Mouse (Mus musculus) lung, adult 18-20 months (tissue): ENCODE data around the gene Nav1.

ENCODE experiments used
- DNase-seq, 2 experiments: peaks; one replicate each; pipeline ENCODE4 v3.0.0; 2022; ENCODE audit warnings: mixed read lengths in 2 of 2

Gene Nav1

DNA sequence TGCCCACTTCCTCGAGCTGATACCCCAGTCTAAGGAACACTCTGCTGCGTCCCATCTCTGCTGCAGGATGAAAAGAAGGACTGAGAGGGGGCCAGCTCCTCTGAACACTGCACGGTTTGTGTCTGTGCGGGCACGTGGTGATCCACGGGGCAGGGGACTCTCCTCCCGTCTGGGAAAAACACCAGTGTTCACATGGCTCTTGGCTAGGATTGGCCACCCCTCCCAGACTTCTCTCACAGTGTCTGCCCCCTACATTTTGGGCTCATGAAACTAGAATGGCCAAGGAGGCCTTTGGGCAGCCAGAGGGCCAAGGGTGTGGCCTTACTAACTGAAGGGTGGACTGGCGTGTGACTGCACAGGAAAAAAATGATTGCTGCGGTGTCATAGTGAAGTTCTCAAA, 125.4 kb downstream of the Nav1 start:
- DNase-seq: no peak

DNA sequence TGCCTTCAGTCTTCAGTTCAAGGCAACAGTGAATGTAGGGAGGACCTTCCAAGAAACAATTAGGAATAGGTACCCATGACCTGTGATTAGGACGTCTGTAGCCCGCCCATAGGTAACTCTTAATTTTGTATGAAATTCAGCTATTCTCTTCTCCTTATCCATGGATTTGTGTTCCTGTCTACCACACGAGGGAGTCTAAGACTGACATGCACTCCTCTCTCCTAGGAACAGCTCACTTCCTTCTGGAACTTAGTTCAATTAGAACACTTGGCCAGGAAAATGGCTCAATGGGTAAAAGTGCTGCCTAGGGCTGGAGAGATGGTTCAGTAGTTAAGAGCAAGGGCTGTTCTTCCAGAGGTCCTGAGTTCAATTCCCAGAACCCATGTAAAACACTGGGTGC, 126.3 kb downstream of the Nav1 start:
- no peak for DNase-seq

DNA sequence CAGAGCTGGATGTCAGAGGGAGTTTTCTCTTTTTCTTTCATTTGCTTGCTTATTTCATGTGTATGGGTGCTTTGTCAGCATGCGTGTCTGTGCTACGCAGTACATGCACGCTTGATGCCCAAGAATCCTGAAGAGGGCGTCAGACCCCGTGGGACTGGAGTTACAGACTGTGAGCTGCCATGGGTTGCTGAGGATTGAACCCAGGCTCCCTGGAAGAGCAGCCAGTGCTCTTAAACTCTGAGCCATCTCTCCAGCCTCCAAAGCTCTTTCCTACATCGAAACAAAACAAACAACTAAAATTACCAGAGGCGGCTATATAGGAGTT, 131.6 kb downstream of the Nav1 start:
- no peak for DNase-seq

DNA sequence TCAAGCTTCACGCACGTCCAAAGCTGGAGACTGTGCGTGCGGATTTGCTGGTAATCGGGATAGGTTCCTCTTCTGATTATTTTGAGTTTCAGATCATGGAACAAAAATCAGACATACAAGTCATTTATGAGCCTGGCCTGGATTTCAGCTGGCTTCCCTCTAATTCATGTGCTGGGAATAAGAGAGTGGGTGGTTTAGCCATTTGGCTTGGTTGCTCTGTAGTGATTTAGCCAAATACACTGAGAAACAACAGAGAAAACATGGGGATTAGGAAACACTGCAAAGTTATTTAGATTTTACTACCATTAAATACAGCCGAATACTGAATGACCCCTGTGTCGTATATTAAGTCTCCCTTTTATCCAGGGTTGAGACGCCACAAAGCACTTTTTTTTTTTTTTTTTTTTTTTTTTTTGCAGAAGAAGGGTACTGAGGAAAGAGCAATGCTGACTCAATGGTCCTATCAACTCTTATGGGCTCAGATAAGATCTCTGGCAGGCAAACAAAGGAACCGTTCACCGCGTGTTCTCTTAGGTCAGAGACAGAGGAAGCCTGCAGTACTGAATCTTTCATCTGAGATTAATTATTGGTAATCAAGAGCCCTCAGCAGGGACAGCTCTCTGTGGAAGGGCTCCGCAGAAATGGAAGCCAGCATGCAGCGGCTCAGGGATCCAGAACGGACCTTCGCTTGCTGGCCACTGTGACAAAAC, 132.1 kb downstream of the Nav1 start:
- no peak for DNase-seq

DNA sequence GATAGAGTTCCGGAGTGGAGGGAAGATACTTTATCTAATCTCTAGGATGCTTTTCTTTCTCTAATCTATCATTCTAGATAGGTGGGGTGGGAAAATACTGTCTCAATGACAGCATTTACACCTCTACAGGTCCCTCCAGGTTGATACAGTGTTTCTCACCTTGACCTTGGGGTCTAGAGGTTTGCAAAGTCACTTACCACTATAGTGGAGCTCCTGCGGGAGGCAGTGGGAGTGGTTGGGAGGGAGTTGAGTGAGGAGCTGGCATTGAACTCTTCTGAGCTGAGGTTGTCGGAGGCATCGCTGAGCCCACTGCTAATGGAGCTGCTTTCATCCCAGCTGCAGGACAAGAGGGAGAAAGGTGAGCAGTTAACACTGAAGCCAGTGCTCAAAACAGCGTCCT, 134.6 kb downstream of the Nav1 start:
- DNase-seq: no peak

DNA sequence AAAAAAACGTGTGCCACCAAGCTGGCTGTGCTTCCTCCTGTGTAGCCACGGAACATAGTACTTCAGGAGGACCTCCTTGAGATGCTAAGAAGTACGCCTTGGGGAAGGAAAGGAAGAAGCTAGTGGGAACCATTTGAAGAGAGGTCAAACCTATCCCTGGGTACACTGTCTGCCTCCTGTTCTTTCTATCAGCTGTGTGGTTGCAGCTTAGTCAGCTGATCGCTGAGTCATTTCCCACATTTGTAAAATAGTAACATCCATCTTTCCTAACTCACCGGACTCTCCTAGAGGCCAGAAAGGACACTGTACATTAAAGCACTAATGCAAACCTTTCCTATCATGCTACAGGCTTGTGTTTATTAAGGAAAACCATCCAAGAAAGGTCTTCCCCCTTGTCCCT, 135.4 kb downstream of the Nav1 start:
- DNase-seq: no peak

DNA sequence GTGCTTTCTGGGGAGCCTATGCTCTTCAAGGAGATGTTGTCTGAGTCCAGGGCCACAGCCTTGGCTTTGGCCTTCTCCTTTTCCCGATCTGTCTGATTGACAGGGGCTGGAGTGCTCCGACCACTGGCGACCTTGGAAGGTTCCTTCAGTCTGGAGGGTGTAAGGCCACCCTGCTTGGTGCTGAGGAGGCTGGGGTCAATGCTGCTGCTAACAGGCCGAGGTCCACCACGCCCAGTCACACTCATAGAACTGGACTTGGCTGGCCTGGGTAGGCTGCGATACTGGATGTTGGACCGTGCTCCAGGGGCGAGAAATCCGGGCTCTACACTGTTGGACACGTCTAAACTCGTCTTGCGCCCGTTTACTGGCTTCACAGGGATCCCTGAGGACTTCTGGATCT, 136.5 kb downstream of the Nav1 start:
- no peak for DNase-seq

DNA sequence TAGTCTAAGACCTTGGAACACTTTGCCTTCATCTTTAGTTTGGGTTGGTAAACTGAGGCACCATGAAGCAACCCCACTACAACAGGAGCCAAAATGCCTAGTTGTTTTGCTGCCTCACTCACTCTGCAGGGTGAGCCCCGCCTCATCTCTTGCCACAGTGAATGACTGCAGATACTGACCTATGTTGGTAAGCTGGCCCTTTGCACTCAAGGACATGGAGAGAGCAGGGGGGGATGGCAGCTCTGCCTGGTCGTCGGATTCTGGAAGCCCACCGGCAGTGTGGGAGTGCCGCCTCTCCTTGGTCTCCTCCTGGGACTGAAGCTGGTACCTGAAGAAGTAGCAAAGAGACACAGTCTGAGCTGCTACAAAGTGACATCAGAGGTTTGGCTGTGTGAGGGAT, 139.6 kb downstream of the Nav1 start:
- no peak for DNase-seq

DNA sequence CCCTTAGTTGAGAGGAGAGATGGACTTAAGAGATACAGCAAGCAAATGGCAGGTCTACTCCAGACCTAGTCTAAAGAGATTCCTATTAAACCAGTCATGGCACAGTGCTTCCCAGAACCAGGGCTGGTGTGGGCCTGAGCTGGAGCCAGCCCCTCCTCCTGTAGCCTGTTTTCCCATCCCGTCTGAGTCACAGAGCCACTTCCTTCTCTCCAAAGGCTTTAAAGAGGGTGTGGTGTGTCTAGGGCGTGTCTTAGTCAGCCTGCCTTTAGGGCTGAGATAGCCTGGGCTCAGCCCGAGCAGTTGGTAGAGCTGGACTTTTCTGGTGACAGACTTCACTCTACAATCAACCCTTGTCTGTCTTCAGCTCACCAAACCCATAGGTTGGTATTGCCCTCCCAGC, 140.2 kb downstream of the Nav1 start:
- peak in 1 of 2 experiments; percentile 28 for DNase-seq

DNA sequence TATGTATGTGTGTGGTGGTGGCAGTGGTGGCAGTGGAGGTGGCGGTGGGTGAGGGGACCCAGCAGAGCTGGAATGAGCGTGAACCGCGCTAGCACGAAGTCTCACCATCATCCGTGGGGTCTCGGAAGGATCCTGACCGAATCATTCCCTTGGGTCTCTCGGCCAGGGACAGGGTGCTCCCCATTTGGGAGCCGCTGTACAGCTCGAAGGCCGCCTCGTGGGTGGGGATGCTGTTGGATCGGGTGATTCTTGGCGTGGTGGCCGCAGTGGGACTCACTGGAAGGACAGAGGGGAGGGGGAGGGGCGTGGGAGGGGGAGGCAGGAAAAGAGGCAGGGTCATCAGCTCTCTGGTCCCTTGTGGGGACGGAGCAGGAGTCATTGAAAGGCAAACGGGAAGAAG, 141.4 kb downstream of the Nav1 start:
- DNase-seq: no peak

DNA sequence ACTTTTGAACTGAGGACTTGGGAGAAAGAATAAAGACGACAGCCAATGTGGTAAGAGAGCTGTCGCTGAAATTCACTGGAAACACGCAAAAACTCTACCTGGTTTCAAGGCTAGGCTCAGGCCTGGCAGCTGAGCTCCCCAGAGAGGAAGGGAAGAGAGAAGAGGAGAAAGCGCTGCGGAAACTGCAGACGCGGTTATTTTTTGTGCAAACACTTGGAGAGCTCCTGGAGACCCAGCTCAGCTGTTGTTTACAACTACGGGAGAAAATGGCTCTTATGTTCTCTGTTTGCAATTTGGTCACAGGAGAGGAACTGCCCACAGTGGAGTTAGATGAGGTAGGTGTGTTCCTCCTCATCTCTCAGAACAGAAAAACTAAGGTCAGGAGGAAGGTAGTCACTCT, 144.4 kb downstream of the Nav1 start:
- no peak for DNase-seq

DNA sequence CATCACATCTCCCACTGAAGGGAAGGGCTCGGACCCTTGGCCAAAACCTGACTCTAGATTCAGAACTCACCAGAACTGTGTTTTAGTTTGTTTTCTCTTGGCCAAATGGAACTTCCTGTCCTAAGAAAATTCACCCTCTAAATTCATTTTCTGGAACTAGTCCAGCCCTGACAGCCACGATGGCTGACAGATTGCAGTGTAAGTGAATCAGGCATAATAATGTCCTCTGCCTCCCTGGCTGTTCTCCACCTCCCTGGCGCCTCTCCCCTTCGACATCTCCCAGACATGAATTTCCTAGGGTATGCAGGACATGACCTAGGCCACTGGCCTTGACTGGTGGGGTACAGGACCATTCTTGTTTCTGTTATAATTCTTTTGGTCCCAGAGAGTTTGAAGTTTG, 144.8 kb downstream of the Nav1 start:
- peak in 1 of 2 experiments; percentile 31 for DNase-seq

DNA sequence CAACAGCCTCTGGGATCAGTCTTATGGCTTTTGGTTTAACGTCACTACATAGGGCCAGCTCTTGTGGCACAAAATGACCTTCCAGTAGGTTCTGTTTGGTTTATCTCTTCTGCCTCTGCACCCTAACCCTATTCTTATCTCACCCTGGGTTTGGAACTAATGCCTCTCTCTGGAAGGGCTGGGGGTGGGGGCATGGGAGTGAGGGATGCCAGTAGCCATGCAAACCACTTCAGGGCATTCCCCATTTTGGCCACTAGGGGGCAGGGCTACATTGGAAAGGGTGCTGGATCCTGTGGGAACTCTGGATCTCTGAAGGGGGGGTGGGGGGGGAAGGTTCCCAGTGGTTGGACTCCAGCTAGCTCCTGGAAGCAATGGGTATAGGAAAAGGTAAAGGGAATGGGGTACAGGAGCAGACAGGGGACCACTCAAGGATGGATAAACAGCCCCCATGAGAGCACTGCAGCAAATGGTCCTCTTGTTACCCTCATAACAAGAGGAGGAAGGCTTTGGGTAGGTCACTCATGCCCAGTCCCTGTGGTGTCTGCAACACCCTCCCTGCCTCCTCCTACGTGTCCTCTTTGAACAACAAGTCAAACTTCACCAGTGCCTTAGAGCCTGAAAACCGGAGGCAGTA, 145.9 kb downstream of the Nav1 start:
- DNase-seq: peak; percentile 56 to 73

DNA sequence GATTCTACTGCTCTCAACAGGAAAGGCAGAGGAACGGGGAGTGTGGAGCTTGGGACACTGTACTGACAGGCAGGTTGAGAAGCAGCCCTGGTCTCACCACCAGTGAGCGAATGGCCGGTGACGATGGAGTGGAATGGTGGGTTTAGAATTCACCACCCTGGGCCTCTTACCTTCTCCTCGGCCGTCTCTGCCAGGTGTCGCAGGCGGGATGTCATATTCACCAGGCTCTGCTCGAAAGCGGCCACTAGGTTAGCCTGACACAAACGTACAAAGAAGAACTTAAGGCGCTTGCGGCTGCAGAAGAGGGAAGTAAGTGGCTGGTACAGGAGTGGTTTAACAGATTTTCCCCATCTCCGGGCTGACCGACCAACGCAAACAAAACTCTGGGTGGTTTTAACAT, 146.6 kb downstream of the Nav1 start:
- no peak for DNase-seq

DNA sequence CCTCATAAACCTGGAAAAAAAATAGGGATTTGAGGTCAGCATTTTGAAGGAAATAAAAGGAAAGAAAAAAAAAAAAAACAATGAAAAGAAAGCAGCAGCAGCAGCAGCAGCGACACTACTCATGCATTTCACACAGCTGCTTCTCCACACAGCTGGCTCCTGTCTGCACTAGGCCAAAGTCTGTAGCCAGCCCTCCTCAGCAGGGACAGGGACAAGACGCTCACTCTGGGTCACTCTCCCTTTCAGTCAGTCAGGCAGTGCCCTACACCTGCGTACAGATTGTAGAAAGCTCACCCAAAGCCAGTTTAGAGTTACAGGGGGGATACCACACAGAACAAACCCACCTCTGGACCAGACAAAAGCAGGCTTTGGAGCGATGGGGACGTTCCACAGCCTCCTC, 149.2 kb downstream of the Nav1 start:
- no peak for DNase-seq

DNA sequence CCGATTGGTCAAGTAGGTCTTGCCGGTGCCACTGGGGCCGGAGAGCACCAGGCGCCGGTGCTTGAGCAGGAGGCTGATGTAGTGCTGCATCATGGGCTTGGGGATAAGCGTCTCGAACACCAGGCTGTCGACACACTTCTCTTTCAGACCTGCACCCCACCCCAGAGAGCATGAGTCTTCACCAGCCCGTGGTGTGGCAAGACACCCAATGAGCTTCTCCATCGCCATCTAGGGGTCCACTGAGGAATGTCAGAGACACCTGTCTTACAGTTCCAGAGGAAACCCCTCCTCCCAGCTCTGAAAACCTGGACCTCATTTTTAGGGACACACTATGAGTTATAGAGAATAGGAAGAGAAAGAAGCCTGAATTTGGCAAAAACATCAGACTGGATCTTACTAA, 154.8 kb downstream of the Nav1 start:
- no peak for DNase-seq

DNA sequence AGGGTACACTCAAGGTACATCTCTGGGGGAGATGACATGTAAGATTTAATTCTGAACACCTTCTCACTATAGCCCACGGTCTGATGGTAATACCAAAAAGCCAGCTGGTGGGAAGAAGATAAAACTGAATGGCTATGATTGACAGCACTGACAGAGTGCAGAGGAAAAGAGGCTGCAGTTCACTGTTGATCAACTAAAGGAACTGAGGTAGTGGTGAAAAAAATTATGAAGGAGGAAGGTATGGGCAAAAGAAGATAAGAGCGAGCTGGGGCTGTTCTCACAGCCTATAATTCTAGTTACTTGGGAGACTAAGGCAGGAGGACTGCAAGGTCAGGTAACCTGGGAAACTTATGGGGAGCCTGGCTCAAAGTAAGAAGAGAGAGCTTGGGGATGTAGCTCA, 155.7 kb downstream of the Nav1 start:
- no peak for DNase-seq

DNA sequence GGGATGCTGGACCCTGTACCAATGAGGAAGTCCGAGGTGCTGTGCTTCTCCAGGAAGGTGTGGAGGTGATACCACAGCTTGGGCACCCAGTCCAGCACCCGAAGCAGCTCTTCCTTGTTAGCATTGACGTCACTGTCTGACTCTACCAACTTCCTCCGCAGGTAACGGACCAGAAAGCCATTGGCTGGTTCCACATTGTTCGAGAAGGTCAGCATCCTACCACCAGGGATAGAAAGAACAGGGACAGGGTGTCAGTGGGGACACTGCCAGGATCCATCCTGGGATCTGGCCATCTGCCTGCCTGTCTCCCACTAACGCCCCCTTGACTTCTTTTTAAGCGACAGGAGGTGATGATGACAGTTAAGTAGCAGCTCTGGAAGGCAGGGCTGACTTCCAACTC, 157.2 kb downstream of the Nav1 start:
- no peak for DNase-seq

DNA sequence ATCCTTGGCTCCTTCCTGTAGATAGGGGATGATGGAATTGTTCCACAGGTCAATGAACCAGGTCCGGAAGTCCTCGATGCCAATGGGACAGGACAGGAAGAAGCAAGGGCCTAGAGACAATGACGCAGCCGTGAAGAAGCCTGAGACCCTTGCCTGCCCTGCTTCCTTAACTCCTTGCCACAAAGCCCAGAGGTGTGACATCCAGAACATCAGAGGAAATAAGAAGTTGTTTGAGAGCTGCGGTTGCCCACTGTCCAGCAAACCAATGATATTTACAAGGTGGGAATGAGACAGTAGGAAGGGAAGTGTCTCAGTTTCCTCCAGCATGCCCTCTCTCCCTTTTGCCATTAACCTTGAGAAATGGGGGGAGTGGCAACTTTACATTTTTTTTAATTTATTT, 158.2 kb downstream of the Nav1 start:
- DNase-seq: no peak

DNA sequence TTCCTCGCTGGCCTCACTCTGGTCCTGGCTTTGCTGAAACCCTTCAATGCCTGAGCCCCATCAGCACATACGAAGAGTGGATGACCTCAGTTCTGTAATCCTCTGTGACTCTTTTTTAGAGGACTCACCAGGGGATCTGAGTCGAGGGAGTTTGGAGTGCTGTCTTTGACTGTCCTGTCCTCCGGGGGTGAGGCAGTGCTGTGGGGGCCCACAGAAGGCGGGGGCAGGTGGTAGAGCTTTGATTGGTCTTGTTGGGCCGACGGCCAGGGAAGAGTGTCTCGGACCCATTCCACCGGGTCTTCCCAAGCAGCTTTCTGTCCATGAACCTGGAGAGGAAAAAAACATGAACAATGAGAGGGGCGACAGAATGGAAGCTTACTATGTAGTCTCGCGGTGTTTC, 163.6 kb downstream of the Nav1 start:
- DNase-seq: no peak

DNA sequence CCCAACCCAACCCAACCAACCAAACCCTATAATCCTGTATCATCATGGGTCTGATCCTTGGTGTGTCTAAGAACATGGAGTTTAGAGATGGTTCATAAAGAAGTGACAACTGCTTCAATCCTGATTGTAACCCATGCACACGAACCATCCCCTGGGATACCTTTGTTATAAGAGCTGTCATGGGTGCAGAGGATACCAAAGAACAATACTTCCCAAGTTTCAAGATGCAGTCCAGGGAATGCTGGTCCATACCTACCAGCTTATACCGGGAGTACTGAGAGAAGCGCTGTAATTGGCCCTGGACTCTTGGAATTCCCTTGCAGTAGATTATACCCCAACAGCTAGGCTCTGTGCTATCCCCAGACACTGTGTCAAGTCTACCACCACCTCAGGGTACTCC, 165.2 kb downstream of the Nav1 start:
- no peak for DNase-seq

DNA sequence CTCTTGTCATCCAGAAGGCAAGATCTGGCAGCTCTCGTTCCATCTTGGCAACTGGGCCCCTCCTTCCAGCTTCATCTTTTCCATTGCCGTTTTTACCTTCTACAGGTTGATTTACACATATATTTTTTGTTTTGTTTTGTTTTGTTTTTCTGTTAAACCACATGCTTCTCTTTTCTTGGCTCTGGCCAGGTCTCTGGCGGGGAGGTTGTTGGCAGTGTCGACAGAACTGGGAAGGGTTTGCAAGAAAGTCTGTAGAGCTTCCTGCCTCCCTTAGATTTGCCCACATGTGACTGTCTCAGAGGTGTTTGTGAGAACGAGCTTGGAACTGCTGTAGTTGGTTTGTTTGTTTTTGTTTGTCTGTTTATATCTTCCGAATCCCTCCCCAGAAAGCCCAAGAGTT, 166.1 kb downstream of the Nav1 start:
- no peak for DNase-seq

DNA sequence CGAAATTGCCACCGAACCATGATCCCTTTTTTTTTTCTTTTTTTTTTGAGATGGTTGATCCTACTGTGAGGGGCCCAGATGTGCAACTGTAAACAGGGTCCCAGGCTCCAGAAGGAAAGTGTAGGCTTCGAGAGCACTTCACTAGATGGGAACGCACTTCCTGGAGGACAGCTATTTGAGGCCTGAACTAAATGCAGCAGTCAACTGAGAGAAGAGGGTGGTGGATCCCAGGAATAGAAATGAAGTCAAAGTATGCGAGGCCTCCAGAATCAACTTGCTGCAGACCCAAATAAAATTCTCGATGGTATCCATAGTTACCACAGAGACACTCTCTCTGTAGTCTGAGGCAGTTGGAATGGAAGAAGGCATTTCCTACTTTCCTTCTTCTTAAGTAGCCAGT, 168.3 kb downstream of the Nav1 start:
- DNase-seq: no peak

DNA sequence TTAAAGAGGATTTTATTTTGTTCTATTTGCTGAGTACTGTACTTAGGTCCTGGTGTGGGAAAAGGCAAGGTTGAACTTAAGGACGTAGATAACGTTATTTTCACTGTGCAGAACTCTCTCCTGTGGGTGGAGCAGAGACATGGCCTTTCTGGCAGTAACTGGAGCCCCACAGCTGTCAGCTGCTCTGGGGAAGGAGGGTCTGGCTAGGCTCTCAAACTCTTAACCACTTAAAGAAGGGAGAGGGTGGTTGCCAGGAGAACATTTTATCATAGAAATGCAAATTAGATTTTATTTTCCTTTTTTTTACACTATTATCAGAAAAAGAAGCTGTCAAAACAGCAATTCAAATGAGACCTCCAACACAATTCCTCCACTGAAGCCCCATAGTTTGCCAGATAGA, 171.3 kb downstream of the Nav1 start:
- no peak for DNase-seq

DNA sequence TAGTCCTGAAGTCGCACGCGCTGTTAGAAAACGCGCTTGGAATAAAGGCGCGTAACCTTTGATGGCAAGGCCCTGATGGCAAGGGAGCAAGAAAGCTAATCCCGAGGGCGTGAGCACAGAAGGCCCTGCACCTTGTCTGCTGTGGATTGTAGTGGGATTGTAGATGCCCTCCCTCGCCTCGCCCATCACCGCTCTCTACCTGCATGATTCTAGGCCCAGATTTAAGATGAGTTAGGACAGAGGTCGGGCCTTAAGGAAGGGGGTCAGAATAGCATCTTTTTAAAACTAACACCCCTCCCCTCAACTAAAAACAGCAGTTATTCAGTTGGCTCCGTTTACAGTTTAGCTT, 176.5 kb downstream of the Nav1 start:
- DNase-seq: no peak
